Mouse (Mus musculus): ENCODE results near the gene Oas2.
"Not testable (repeated sequence)": the region's sequence is repeated elsewhere in the genome, so short reads cannot be mapped to it uniquely, and the experiment has no call there.

The Oas2 gene

DNA sequence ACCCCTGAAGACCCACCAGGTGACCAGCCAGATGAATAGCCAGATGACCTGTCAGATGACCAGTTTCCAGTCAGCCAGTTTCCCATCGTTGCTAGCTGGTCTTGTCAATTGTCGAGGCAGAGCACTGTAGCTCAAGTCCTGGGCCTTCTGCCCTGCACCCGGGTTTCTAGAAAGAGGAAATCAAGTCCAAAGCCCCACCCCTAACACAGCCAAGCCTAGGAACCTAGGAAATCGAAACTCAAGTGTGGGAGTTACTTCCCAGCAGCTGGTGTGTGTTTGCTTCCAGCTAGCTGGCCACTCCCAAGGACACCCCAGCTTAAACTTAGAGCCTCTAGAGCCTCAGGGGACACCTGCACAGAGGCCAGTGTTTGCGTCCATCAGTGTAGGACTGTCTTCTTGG lies at the start of gene Oas2:
Oas2 (minus strand) TSS at position 166 of the 400 bp plus-strand sequence.
- no peak for DNase-seq

DNA sequence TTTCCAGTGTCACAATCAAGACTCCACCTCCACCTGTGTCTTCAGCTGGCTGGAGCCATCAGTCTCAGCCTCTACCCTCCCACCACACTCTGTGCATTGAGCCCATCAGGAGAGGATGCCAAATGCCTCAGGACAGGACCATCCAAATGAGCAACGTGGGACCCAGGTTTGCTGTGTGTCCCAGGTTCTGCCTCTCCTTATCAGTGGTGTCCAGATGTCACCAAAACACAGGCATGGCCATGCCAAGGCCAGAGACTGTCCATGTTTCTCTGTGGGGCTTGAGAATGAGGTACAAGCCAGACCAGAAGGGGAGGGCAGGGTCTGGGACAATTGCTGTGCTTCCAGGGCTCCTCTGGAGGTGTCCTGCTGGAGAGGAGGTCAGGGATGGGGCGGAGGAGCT lies 49.3 kb upstream of the Oas2 start:
- DNase-seq, result not testable (repeated sequence)

DNA sequence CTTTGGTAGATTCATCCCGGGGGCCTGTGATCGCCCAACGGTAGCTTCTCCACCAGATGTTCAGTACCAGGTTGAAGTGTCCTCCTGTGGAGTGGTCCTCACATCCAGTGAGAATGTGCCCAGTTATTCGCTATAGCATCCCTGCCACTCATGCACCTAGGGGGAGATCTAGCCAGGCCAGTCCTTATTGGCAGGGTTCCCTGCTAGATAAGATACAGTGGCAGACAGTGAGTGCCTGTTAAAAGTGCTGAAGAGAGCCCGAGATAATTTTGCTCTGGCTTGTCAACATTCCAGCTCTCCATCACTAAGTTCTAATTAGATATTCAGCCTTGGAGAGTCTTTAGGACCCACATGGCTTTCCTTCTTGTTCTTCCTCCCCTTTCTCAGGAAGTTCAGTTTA lies 48.5 kb upstream of the Oas2 start:
- not testable (repeated sequence) for DNase-seq

DNA sequence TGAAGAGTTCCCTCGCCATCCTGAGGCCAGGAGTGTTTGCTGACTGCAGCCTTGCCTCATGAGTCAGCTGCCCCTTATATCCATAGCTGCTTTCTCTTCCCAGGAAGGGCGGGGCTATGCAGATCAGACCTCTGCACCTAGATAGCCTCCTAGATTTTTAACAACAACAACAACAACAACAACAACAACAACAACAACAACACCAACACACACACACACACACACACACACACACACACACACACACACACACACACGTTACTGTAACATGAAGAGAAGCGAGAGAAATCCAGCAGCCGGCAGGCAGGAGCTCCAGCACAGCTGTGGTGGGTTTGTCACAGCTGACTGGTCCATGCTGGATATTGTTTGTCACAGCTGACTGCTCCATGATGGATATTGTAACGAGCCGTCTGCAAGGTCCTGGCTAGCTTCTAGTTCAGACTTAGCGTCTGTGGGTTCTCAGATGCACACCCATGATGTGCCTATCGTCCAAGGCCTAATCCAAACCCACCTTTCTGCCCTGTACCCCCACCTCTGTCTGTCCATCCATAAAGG lies 45.9 kb upstream of the Oas2 start, which contains the start of gene Oas1e:
Oas1e (minus strand) TSS at position 51 of the 555 bp plus-strand sequence.
- not testable (repeated sequence) for DNase-seq

DNA sequence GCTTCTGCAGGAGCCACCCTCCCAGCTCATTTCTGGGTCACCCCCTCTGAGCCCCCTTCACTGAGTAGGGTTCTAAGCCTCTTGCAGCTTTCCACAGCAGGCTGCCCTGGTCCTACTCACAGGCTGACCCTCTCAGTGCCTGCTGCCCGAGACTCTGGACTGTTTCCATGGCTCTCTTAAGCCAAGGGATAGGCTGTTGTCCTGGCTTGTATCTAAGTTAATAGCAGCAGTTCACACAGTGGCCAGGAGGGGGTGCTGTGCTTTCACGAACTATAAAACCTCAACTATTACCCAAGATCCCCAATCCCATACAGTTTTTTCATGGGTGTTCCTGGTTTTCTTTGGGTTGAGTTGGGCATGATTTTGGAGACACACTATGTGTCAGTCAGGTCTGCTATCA lies 43.4 kb upstream of the Oas2 start:
- DNase-seq, result peak; percentile 68

DNA sequence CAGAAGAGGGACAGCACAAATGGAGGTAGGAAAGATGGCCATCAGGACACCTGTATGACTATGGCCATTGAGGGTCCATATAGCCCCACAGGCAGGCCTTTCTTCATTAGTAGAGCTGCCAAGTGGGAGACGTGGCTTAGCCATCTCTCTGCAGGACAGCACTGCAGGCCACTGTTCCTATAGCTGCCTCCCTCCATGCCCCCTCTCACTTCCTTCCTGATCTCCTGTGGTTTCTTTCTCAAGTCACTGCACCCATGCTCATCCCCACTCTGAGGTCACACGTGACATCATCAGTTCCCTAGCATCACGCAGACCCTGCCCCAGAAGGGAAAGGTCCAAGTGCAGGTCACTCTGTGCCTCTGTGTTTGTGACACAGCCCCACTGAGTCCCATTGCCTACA lies 37.4 kb upstream of the Oas2 start:
- DNase-seq, result no peak

DNA sequence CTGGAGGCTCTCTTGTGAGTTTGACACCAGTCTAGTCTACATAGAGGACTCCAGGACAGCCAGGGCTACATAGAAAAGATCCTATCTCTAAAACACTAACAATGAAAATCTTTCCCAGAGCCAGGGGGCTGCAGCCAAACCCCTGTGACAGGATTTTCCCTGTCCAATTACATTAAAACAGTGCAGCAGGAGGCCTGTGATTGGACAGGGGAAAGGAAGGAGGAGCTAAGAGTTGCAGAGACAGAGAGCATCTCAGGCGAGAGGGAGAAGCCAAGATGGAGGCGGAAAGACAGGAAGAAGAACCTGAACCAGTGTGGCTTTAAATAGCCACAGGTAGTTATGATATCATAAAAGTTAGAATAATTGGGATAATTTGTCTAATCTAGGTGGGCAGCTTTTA lies 32.8 kb upstream of the Oas2 start:
- no peak for DNase-seq

DNA sequence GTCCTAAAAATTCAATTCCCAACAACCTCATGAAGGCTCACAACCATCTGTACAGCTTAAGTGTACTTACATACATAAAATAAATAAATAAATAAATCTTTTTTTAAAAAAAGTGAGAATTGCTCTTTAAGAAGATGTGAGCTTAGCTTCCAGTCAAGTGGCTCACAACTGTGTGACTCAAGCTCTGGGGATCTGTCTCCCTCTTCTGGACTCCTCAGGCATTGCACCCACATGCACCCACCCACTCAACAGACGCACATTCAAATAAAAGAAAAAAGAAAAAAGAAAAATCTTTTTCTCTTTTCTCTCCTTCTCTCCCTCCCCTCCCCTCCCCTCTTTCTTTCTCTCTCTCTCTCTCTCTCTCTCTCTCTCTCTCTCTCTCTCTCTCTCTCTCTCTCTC lies 32.0 kb upstream of the Oas2 start:
- no peak for DNase-seq

DNA sequence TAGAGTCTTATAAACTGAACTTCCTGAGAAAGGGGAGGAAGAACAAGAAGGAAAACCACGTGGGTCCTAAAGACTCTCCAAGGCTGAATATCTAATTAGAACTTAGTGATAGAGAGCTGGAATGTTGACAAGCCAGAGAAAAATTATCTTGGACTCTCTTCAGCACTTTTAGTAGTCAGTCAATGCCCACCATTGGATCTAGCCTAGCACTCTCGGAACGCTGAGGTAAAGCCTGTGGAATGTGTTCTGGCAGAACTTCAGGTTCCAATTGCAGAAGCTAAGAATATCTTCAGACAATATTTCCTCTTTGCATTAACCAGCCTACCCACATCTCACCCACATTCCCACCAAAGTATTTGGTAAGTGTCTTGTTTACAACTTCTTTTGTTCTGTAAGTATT lies 30.3 kb upstream of the Oas2 start:
- DNase-seq, result no peak

DNA sequence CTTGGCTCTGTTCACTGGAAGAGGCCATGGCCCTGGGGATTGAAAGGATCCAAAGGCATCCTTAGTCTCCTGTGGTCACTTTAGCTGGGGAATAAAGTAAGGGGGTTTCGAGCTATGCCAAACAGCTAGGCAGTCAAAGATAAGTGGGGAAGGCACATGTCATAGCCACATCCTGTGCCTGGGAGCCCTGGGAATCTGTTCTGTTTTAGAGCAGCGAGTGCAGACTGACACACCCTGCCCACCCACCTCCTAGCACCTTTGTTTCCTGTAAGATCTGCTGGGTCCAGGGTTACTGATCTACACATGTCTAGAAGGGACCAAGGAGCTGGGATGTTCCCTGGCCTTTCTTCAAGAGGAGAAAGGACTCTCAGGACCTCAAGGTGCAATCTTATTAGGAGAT lies 29.3 kb upstream of the Oas2 start:
- no peak for DNase-seq

DNA sequence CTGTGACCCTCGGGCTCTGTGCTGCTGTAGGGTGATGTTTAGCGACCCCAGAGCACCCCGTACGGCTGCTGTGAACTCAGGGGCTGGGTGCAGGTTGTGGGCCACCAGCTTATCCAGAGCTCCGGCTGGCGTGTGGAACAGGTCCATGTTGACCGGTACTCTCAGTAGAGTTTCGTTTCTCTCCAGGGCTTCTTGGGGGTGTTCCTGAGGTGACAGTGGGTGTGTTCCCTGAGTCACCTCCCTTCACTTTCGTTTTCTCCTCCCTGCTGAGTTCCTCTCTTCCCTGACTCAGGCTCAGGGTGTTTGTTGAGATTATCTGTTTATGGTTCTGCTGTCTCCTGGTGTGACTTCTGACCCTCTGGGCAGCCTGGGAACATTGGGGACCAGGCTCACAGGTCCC lies 27.8 kb upstream of the Oas2 start, which contains the start of gene Oas3:
Oas3 (minus strand) TSS at position 184 of the 400 bp plus-strand sequence.
- DNase-seq, result no peak

DNA sequence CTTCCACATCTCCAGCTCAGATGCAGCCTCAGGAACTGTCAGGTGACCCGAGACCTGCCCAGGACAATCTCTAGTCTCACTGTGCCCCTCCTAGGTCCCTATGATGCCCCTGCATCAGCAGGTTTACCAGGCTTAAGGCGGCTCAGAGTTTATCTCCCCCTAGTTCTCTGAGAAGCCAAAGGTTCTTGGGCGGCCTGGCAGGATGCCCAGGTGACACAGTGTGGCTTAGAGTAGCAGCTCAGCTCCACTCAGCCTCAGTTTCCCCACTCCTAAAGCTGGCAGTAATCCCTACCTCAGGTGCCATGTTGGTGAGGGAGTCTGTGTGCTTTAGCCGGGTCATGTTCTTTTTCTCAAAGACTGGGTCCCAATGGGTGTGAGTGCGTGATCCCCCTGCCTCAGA lies 27.1 kb upstream of the Oas2 start:
- no peak for DNase-seq

DNA sequence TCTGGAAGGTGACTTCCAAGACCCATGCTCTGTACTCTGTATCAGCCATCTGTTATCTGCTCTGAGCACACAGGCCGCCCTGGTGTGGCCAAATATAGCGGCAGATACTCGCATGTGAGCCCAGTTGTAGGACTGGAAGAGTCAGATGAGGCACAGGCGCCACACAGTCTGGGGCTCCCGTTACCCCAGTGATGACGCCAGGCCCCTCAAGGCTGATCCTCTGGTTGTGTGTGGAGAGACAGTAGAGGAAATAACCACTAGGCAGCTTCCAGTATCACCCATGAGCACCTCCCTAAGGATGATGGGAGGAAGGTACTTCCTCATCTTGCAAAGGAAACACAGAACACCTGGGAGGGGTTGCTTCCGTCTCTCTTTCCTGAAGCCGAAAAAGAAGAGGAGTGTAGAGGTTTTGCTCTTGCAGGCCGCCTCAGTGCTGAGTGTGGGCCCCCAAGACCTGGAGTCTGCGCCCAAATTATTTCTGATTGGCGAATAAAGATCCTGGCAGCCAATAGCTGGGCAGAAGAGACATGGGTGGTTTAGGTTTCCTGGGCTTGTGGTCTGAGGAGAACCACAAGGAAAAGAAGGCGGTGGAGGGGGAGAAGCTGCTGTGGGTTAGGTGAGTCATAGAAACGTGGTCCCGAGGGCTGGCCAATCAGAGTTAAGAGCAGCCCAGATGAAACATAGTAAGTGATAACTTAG lies 25.8 kb upstream of the Oas2 start:
- no peak for DNase-seq

DNA sequence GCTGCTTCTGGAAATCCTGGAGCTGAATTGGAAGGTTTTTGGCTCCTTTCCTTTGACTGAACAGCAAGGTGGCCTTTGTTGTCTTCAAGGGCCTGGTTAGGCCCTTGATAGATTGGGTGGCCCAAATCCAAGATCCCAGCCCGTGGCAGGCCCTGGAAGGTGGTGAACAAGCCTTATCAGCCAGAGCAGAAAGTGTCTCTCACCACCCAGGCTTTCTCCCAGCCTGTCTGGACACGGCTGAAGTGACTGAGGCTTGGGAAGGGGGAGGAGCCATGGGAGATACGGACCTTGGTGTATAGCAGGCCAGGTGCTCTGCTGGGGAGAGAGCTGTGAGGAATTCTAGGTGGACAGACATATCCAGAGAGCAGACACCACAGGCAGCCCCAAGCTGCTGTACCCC lies 19.7 kb upstream of the Oas2 start:
- no peak for DNase-seq

DNA sequence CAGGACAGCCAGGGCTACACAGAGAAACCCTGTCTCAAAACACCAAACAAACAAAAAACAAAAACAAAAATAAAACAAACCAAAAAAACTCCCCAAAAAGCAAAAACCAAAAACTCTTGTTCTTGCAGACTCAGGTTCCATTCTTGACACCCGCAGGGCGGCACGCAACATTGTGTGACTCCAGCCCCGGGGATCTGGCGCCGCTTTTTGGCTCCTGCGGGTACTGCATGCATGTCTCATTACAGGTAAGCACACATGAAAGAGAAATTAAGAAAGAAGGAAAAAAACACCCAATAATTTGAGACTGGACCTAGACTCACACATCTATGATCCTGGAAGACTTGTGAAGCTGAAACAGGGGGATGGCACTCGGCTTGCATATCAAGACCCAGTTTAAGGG lies 15.4 kb upstream of the Oas2 start:
- DNase-seq, result no peak

DNA sequence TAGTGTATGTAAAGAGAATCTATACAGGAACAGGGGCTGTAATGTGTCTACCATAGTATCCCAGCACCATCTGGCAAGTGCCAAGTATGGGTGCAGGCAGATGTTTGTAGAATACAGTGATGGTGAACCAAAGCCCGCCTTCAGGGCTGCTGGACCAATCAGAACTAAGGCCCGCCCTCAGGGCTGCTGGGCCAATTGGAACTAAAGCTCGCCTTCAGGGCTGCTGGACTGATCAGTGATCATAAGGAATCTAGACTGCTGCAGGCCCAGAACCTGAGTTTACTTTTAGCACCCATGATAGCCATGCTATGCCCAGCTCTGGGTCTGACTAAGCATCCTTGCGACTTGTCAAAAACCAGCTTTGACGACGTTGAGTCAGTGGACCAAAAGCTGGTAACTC lies 12.2 kb upstream of the Oas2 start:
- DNase-seq, result no peak

DNA sequence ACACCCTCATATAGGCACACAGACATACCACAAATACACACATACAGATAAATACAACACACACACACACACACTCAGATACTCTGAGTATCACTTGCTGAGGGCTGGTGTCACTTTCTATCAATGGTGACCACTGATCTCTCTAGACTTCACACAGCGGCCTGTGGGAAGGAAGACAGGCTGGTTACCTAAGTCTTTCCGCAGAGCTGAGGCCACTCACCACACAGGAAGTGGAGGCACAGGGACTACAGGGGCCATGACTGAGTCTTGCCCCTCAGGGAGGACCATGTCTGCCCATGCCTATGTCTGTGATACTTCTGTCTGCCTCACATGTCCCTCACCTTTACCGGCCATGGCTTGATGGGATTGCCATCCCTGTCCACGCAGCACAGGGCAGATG lies 4.6 kb upstream of the Oas2 start:
- no peak for DNase-seq

DNA sequence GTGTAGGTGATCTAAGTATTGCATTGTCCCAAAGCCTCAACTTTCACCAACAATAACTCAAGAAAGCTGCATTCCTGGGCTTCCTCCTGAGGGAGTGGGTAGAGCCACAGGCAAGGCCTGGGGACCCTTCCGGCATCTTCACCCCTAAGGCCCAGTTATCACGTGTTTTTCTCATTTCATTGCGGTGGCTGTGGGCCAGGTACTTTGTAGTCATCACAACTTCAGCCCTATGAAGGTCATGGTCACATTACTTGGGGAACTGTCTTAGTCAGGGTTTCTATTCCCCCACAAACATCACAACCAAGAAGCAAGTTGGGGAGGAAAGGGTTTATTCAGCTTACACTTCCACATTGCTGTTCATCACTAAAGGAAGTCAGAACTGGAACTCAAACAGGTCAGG lies 3.1 kb upstream of the Oas2 start:
- DNase-seq, result no peak

DNA sequence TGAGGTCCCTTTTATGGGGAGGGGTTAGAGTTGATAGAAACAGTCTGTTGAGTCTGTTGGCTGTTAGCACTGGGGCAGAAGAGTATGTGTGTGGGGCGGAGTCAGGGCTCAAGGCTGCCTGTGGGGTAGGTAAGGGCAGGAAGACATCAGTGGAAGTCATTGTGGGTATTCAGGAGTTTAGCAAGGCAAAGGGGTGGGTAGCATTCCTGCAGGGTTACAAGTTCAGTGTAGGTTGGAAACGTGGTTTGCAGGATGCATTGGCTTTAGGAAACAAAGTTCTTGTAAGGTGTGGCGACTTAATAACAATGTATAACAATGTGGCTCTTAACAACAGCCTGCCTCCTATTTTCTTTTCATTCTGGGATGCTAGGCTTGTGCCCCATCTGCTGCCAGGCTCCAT lies 1.6 kb upstream of the Oas2 start:
- DNase-seq, result no peak

DNA sequence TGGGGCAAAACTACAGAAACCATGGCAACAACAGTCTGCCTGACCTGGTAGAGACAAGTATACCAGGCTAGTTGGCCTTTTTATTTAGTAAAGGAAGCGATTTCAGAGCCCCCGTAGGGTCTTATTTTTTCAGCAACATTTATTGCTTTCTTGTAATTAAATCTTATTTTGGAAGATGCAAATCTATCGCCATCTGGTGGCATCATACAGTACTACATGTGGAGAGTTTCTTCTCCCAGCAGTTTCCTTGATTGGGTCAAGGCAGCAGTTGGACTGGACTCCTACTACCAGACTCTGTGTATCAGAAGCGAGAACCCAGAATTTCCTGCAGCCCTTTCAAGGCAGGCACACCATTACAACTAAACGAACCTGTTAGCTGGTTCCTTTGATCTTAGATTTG lies 3.2 kb downstream of the Oas2 start:
- peak; percentile 56 for DNase-seq

DNA sequence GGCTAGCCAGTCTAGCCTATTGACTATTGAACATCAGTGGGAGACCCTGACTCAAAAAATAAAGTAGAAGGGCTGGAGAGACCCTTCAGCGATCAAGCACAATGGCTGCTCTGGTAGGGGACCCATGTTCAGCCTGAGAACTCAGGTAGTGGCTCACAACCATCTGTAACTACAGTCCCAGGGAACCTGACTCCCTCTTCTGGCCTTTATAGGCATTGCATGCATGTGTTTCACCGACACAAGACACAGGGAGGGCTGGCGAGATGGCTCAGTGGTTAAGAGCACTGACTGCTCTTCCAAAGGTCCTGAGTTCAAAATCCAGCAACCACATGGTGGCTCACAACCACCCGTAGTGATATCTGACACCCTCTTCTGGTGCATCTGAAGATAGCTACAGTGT lies 7.5 kb downstream of the Oas2 start:
- no peak for DNase-seq

DNA sequence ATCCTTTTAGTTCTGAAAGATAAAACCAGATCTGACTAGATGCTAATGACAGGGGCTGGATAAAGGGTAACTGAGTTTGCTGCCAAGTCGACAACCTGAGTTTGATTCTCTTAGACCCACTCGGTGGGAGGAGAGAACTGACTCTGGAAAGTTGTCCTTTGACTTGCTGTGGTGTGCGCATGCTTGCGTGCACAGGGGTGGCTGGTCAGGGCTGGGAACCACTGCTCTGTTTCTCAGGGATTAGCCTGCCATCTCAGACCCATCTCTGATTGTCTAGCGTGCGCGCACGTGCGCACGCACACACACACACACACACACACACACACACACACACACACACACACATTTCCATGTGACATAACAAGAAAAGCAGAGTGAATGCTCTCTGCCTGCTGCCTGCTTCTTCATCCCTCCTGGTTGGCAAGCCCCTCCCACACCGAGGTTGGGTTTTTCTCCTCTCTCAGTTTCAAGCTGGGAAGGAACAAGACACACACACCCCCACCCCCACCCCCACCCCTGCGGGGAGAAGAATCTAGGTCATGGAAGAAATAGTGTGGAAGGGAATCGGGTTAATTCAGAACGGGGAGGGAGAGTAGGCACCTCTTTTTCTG lies 15.2 kb downstream of the Oas2 start:
- DNase-seq, result no peak

DNA sequence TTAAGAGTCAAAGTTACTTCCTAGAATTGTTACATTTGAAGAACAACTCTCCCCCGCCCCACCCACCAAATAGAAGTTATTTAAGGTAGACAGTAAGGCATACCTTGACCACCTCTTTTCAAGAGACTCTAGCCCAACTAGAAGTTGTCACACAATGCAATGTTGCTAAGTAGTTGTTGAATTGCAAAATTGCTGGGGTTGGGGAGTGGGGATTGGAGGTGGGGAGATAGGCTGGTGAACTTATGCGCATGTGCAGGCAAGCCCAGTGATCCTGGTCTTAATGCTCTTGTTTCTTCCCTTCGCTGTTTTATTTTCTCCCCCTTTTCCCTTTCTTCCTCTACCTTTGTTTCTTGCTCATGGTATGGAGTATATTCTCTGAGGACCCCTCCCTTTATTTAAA lies 16.0 kb downstream of the Oas2 start:
- no peak for DNase-seq

DNA sequence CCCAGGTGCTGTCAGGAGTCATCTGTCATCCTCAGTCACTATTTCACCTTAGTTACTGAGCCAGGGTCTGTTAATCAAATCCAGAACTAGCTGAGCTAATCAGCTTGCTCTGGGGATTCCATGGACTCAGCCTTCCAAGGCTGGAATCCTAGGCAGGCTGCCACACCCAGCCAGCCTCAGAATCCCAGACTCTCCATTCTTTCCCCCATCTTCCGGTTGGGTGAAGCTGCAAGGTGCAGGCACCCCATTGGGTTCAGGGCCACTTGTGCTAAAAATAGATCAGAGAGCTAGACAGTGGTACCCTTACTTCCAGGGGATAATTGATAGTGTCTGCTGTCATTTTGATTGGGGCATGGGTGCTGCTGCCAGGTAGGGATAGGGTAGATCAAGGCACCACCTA lies 16.9 kb downstream of the Oas2 start:
- no peak for DNase-seq

DNA sequence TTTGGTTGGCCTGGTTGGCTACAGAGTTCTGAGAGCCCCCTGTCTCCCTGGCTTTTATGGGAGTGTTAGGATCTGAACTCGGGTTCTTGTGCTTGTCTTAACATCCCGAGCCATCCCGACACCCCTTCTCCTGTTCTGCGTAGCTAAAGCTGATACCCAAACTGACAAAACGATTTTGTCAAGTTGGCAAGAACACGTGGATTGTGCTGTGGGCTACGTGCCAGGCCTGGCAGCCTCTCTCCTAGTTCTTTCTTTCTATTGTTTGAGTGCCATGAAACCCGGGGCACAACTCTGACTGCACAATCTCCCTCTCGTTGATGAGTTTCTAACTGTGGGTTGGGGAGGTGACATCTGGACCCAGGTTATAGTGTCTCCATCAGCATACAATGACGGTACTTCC lies 20.3 kb downstream of the Oas2 start:
- peak; percentile 61 for DNase-seq

Data from right cerebral cortex, postnatal 4 days (tissue).